Comparison of ENCODE assay signal across 21 mouse cellular contexts in the genomic region with DNA sequence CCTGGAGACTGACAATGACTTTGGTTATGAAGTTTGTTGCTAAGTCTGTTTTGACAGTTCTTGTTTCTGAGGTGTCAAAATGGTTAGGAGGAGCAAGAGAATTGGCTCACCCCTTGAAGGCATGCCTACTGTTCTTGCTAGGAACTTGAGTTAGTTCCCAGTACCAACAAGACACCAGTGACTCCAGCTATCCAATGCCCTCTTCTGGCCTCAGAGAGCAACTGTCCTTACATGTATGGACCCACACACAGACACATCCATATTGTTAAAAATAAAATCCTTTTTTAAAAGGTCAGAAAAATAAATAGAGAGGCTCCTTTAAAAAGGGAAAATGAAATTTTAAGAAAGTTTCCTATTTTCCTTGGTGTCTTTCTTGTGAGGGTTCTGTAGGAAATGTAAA.
DNase-seq lines count a peak whose midpoint lies in the region; ATAC-seq and TF ChIP-seq lines count a peak whose summit lies in the region.
"Had no signal": no experiment of that assay in that cellular context is flagged by ENCODE, and none has a peak within 500 bp of the region (broad histone marks: within the 10 kb centered on the region; RNA-seq: fewer than 3 reads in every experiment).

No protein-coding gene starts in this region.

- ATAC-seq in intestine, postnatal 0 days: no peak
- no peak for ATAC-seq in intestine, embryonic 16.5 days
- ATAC-seq in midbrain, postnatal 0 days (ENCODE audit: low FRiP score): no peak
- ATAC-seq in midbrain, embryonic 14.5 days (ENCODE audit: low FRiP score, low TSS enrichment): no peak
- ATAC-seq in Patski: no peak
- ATAC-seq: intestine, embryonic 15.5 days; midbrain, embryonic 15.5 days had no signal

- CTCF ChIA-PET in Patski (lab: Charles Lee): no interaction called here

- DNase-seq in midbrain, postnatal 0 days (ENCODE audit: low spot score): no peak
- DNase-seq in midbrain, embryonic 14.5 days: no peak
- DNase-seq in Patski (ENCODE audit: low read depth, low spot score): no peak
- no peak for DNase-seq in spleen, postnatal 4 days (ENCODE audit: low spot score in 2 of 2)
- DNase-seq in kidney, postnatal 36 days: no peak
- DNase-seq: adrenal gland, postnatal 14 days; cerebellum, adult 11 months; cerebellum, postnatal 10 days; heart, postnatal 14 days; kidney, postnatal 10 days; liver, embryonic 13.5 days; right cerebral cortex, postnatal 25 days had no signal

- H3K9ac ChIP-seq in intestine, postnatal 0 days (ENCODE audit: low read depth, low read length): no peak overlapping the region
- H3K9ac ChIP-seq in intestine, embryonic 16.5 days (ENCODE audit: low read depth, low read length): no peak overlapping the region
- H3K9ac ChIP-seq in midbrain, postnatal 0 days (replicated peaks; ENCODE audit: low read length, poor library complexity, severe bottlenecking): no peak overlapping the region
- H3K9ac ChIP-seq in midbrain, embryonic 14.5 days (replicated peaks; ENCODE audit: low read length): no peak overlapping the region
- H3K9ac ChIP-seq: heart, embryonic 12.5 days; hindbrain, embryonic 13.5 days; intestine, embryonic 15.5 days; limb, embryonic 12.5 days; liver, embryonic 13.5 days; midbrain, embryonic 15.5 days; stomach, embryonic 15.5 days had no signal

- POLR2A ChIA-PET in Patski (lab: Charles Lee): no interaction called here

- H3K36me3 ChIP-seq in intestine, postnatal 0 days (ENCODE audit: control insufficient read depth, insufficient read depth): no peaks in the 10 kb centered on the region
- no peaks in the 10 kb centered on the region for H3K36me3 ChIP-seq in intestine, embryonic 16.5 days (ENCODE audit: control insufficient read depth, insufficient read depth, low read length)
- no peaks in the 10 kb centered on the region for H3K36me3 ChIP-seq in midbrain, postnatal 0 days (ENCODE audit: insufficient read depth, low read length)
- no peaks in the 10 kb centered on the region for H3K36me3 ChIP-seq in midbrain, embryonic 14.5 days (ENCODE audit: control insufficient read depth, insufficient read depth, low read length)
- H3K36me3 ChIP-seq: heart, embryonic 12.5 days; hindbrain, embryonic 13.5 days; intestine, embryonic 15.5 days; limb, embryonic 12.5 days; liver, embryonic 13.5 days; midbrain, embryonic 15.5 days; stomach, embryonic 15.5 days had no signal

- H3K4me2 ChIP-seq in intestine, postnatal 0 days (replicated peaks; ENCODE audit: low read depth): no peak overlapping the region
- no peak overlapping the region for H3K4me2 ChIP-seq in intestine, embryonic 16.5 days (ENCODE audit: low read depth, low read length)
- no peak overlapping the region for H3K4me2 ChIP-seq in midbrain, postnatal 0 days (ENCODE audit: low read depth, low read length, poor library complexity, severe bottlenecking)
- no peak overlapping the region for H3K4me2 ChIP-seq in midbrain, embryonic 14.5 days (ENCODE audit: low read length)
- H3K4me2 ChIP-seq: heart, embryonic 12.5 days; hindbrain, embryonic 13.5 days; intestine, embryonic 15.5 days; limb, embryonic 12.5 days; liver, embryonic 13.5 days; midbrain, embryonic 15.5 days; stomach, embryonic 15.5 days had no signal

- in situ Hi-C loops in Patski (cut with MboI; ENCODE audit: low pct_unique_long_range_greater_than_20kb): no loop called here

- H3K4me1 ChIP-seq in intestine, postnatal 0 days (replicated peaks; ENCODE audit: control insufficient read depth, insufficient read depth, low read length): no peaks in the 10 kb centered on the region; the same call in 1 of the 2 replicates
- no peaks in the 10 kb centered on the region for H3K4me1 ChIP-seq in intestine, embryonic 16.5 days (ENCODE audit: control insufficient read depth, insufficient read depth, low read length)
- H3K4me1 ChIP-seq in midbrain, postnatal 0 days (ENCODE audit: insufficient read depth, low read length): no peaks in the 10 kb centered on the region
- no peaks in the 10 kb centered on the region for H3K4me1 ChIP-seq in midbrain, embryonic 14.5 days (ENCODE audit: control insufficient read depth, insufficient read depth, low read length)
- H3K4me1 ChIP-seq: intestine, embryonic 15.5 days; liver, embryonic 13.5 days; midbrain, embryonic 15.5 days; stomach, embryonic 15.5 days had no signal

- no peaks in the 10 kb centered on the region for H3K9me3 ChIP-seq in intestine, postnatal 0 days (ENCODE audit: control insufficient read depth)
- H3K9me3 ChIP-seq in intestine, embryonic 16.5 days (ENCODE audit: control insufficient read depth, low read length): no peaks in the 10 kb centered on the region
- no peaks in the 10 kb centered on the region for H3K9me3 ChIP-seq in midbrain, postnatal 0 days (ENCODE audit: low read length)
- no peaks in the 10 kb centered on the region for H3K9me3 ChIP-seq in midbrain, embryonic 14.5 days (ENCODE audit: control insufficient read depth, low read length)
- H3K9me3 ChIP-seq: heart, embryonic 12.5 days; hindbrain, embryonic 13.5 days; intestine, embryonic 15.5 days; limb, embryonic 12.5 days; liver, embryonic 13.5 days; midbrain, embryonic 15.5 days; stomach, embryonic 15.5 days had no signal

- TF ChIP-seq CTCF in intestine, postnatal 0 days (IDR thresholded peaks at IDR 0.05; ENCODE audit: low read depth): peak; percentile 41
- 0 out of 2 replicates have a peak, but pooled peaks have one; percentile 5 for TF ChIP-seq CTCF in midbrain, postnatal 0 days (IDR thresholded peaks at IDR 0.05)
- peak; percentile 27 for TF ChIP-seq CTCF in Patski (IDR thresholded peaks at IDR 0.05)

- H3K4me3 ChIP-seq in intestine, postnatal 0 days (ENCODE audit: low read depth, low read length): no peak overlapping the region
- no peak overlapping the region for H3K4me3 ChIP-seq in intestine, embryonic 16.5 days (ENCODE audit: low read length)
- H3K4me3 ChIP-seq in midbrain, postnatal 0 days (ENCODE audit: low read depth, low read length): no peak overlapping the region
- H3K4me3 ChIP-seq in midbrain, embryonic 14.5 days (replicated peaks; ENCODE audit: low read depth, low read length): no peak overlapping the region
- H3K4me3 ChIP-seq: heart, embryonic 12.5 days; hindbrain, embryonic 13.5 days; intestine, embryonic 15.5 days; limb, embryonic 12.5 days; liver, embryonic 13.5 days; megakaryocyte, embryonic 14.5 days; midbrain, embryonic 15.5 days; stomach, embryonic 15.5 days had no signal

- no peaks in the 10 kb centered on the region for H3K27me3 ChIP-seq in intestine, postnatal 0 days (replicated peaks; ENCODE audit: control insufficient read depth, insufficient read depth, low read length)
- no peaks in the 10 kb centered on the region for H3K27me3 ChIP-seq in intestine, embryonic 16.5 days (replicated peaks; ENCODE audit: control insufficient read depth, insufficient read depth, low read length)
- no peaks in the 10 kb centered on the region for H3K27me3 ChIP-seq in midbrain, postnatal 0 days (ENCODE audit: insufficient read depth, low read length)
- H3K27me3 ChIP-seq in midbrain, embryonic 14.5 days (ENCODE audit: control insufficient read depth, insufficient read depth, low read length): no peaks in the 10 kb centered on the region
- H3K27me3 ChIP-seq in Patski: no peaks in the 10 kb centered on the region
- H3K27me3 ChIP-seq: heart, embryonic 12.5 days; hindbrain, embryonic 13.5 days; intestine, embryonic 15.5 days; limb, embryonic 12.5 days; liver, embryonic 13.5 days; midbrain, embryonic 15.5 days; stomach, embryonic 15.5 days had no signal

- no peak overlapping the region for H3K27ac ChIP-seq in intestine, postnatal 0 days (ENCODE audit: low read depth, low read length)
- H3K27ac ChIP-seq in intestine, embryonic 16.5 days (ENCODE audit: low read length): no peak overlapping the region
- no peak overlapping the region for H3K27ac ChIP-seq in midbrain, postnatal 0 days (ENCODE audit: low read depth, low read length)
- H3K27ac ChIP-seq in midbrain, embryonic 14.5 days (replicated peaks; ENCODE audit: low read depth, low read length): no peak overlapping the region
- H3K27ac ChIP-seq: hindbrain, embryonic 13.5 days; intestine, embryonic 15.5 days; limb, embryonic 12.5 days; liver, embryonic 13.5 days; midbrain, embryonic 15.5 days; stomach, embryonic 15.5 days had no signal
